Mouse (Mus musculus) heart, adult 2 months (tissue): ENCODE measurements around the gene Meis2.

Experiments
- CTCF ChIP-seq: fragments of 200-600 bp; IDR thresholded peaks from 2 replicates; pipeline ENCODE4 v1.8.1; 2022; ENCODE audit warnings: antibody characterized with exemption, mild to moderate bottlenecking, moderate library complexity
- POLR2A ChIP-seq: fragments of 200-500 bp; IDR thresholded peaks from 2 replicates; pipeline ENCODE4 v1.6.1; 2011; ENCODE audit warnings: mild to moderate bottlenecking, low read depth, low read length, control low read depth; ENCODE audit not compliant: insufficient read depth

- no peak for TF ChIP-seq CTCF
- TF ChIP-seq POLR2A, result no peak
Observed at GRCm38 (mm10) chr2:116009097-116009970, 56.3 kb downstream of the Meis2 start.
